Mouse (Mus musculus) gastrocnemius, adult 8-10 months (tissue): ENCODE data around the gene Stmn1. TPM values are rescaled to one million over a fixed set of nuclear protein-coding genes. Genes with fewer than 3 reads are reported as not detected.

Source experiments
- DNase-seq, 2 experiments: peaks; one replicate each; pipeline ENCODE4 v3.0.0; 2022; ENCODE audit warnings: low spot score in 2 of 2
- microRNA-seq: library from miRNA; unstranded; fragments of <30 nt; microRNA quantifications from one replicate; pipeline ENCODE4 v1.2.0, GENCODE M21; 2022
- total RNA-seq, 4 experiments: library from RNA; stranded (reverse); gene quantifications; 2 replicates each; pipeline ENCODE4 v1.2.4; 2022

The Stmn1 gene
- total RNA-seq, 4 experiments from 2014 or later = 2.7 to 4.4 (median 2.8) TPM

- peak; percentile 40 to 43 for DNase-seq
Measured at GRCm38 (mm10) chr4:134512798-134513197, 44.7 kb downstream of the Stmn1 start.

GRCm38 (mm10) chr4:134514309-134514930 is 46.3 kb downstream of the Stmn1 start:
- no peak for DNase-seq

- DNase-seq = no peak
Measured at GRCm38 (mm10) chr4:134515614-134516013, 47.5 kb downstream of the Stmn1 start.

GRCm38 (mm10) chr4:134516981-134517380 is 48.9 kb downstream of the Stmn1 start:
- peak; percentile 30 to 36 for DNase-seq

- DNase-seq = no peak
Measured at GRCm38 (mm10) chr4:134517719-134518118, 49.6 kb downstream of the Stmn1 start.

- no peak for DNase-seq
Measured at GRCm38 (mm10) chr4:134518541-134518940, 50.4 kb downstream of the Stmn1 start.

- no peak for DNase-seq
Measured at GRCm38 (mm10) chr4:134519281-134519680, 51.2 kb downstream of the Stmn1 start.

Small RNA genes within 50 kb of the gene (microRNA-seq; reads per million reads assigned to microRNA genes)
- gene Gm23634 = not detected

Other genes starting within 250 kb of the Stmn1 start
- 1 to 10 TPM in 2 of 4 experiments, under 1 TPM in 2; 0.75 to 1.8 (median 1.1) TPM for gene Catsper4, start 240.9 kb upstream of the Stmn1 start, total RNA-seq
- 10 to 100 TPM; 48.7 to 66.3 (median 61.7) TPM for gene Cnksr1, start 229.9 kb upstream of the Stmn1 start, total RNA-seq
- gene E130218I03Rik, start 224.7 kb upstream of the Stmn1 start, total RNA-seq = under 1 TPM in 1 of 4 experiments, not detected in 3; 0.29 TPM
- gene Zfp593, start 222.7 kb upstream of the Stmn1 start, total RNA-seq = 1 to 10 TPM; 5.0 to 7.3 (median 6.1) TPM
- gene Gm30191, start 221.4 kb upstream of the Stmn1 start, total RNA-seq = not detected
- 1 to 10 TPM; 1.7 to 2.5 (median 1.8) TPM for gene Grrp1, start 214.2 kb upstream of the Stmn1 start, total RNA-seq
- 1 to 10 TPM; 2.5 to 4.1 (median 3.4) TPM for gene Pdik1l, start 180.4 kb upstream of the Stmn1 start, total RNA-seq
- gene Trim63, start 153.2 kb upstream of the Stmn1 start, total RNA-seq = 100 to 1,000 TPM; 202 to 681 (median 229) TPM
- gene Slc30a2, start 125.1 kb upstream of the Stmn1 start, total RNA-seq = 10 to 100 TPM in 2 of 4 experiments, 1 to 10 TPM in 2; 3.4 to 20.1 (median 11.8) TPM
- gene Extl1, start 84.5 kb upstream of the Stmn1 start, total RNA-seq = 10 to 100 TPM; 22.2 to 36.1 (median 29.7) TPM
- 1 to 10 TPM; 2.2 to 2.8 (median 2.5) TPM for gene Pafah2, start 72.0 kb upstream of the Stmn1 start, total RNA-seq
- gene Paqr7, start 28.4 kb downstream of the Stmn1 start, total RNA-seq = 1 to 10 TPM; 2.8 to 5.5 (median 5.0) TPM
- gene Aunip, start 42.7 kb downstream of the Stmn1 start, total RNA-seq = not detected
- gene Mtfr1l, start 67.1 kb downstream of the Stmn1 start, total RNA-seq = 100 to 1,000 TPM; 129 to 173 (median 151) TPM
- 1 to 10 TPM; 2.8 to 3.8 (median 3.2) TPM for gene Selenon, start 83.8 kb downstream of the Stmn1 start, total RNA-seq
- gene Man1c1, start 236.0 kb downstream of the Stmn1 start, total RNA-seq = 1 to 10 TPM; 1.8 to 2.7 (median 2.1) TPM